ENCODE assay signal across 8 mouse cellular contexts in genomic region chr2:161341368-161341891, GRCm38 (mm10).
DNase-seq lines count a peak whose midpoint lies in the region; ATAC-seq and TF ChIP-seq lines count a peak whose summit lies in the region.

No protein-coding gene starts in this region.

- DNase-seq in cerebellum, adult 11 months = no peak
- DNase-seq in embryo, embryonic 11 days = peak; percentile 81
- DNase-seq in heart, adult 2 months = peak; percentile 47 to 48
- DNase-seq in kidney, adult 11 months = peak; percentile 34
- DNase-seq in neural tube, embryonic 11.5 days (ENCODE audit: low spot score) = peak; percentile 48
- no peak for DNase-seq in MN1 (ENCODE audit: low spot score)

- no peak overlapping the region for H3K27ac ChIP-seq in heart, adult 2 months
- peak overlapping the region; percentile 67 for H3K27ac ChIP-seq in liver, embryonic 12.5 days
- no peak overlapping the region for H3K27ac ChIP-seq in neural tube, embryonic 11.5 days (ENCODE audit: low read depth, low read length)

- H3K36me3 ChIP-seq in heart, adult 2 months (ENCODE audit: control insufficient read depth, insufficient read depth, low read length) = no peaks in the 10 kb centered on the region
- H3K36me3 ChIP-seq in liver, embryonic 12.5 days = no peaks in the 10 kb centered on the region
- no peaks in the 10 kb centered on the region for H3K36me3 ChIP-seq in neural tube, embryonic 11.5 days (ENCODE audit: control insufficient read depth, insufficient read depth, low read length)

- intact Hi-C loops in heart, adult 2 months (cut with DNase I) = no loop called here

- H3K4me2 ChIP-seq in liver, embryonic 12.5 days = peak overlapping the region; percentile 59
- peak overlapping the region; percentile 24 for H3K4me2 ChIP-seq in neural tube, embryonic 11.5 days (ENCODE audit: low read depth)

- no peaks in the 10 kb centered on the region for H3K79me2 ChIP-seq in heart, adult 2 months (replicated peaks; ENCODE audit: control insufficient read depth, insufficient read depth, low read length)

- H3K9me3 ChIP-seq in liver, embryonic 12.5 days (replicated peaks) = no peaks in the 10 kb centered on the region
- no peaks in the 10 kb centered on the region for H3K9me3 ChIP-seq in neural tube, embryonic 11.5 days (ENCODE audit: control insufficient read depth, low read length)

- H3K27me3 ChIP-seq in heart, adult 2 months (ENCODE audit: control insufficient read depth, insufficient read depth, low read length) = no peaks in the 10 kb centered on the region
- H3K27me3 ChIP-seq in liver, embryonic 12.5 days (replicated peaks) = 0 out of 2 replicates have a peak, but pooled peaks cover 4% of the 10 kb centered on the region
- no peaks in the 10 kb centered on the region for H3K27me3 ChIP-seq in neural tube, embryonic 11.5 days (ENCODE audit: control insufficient read depth, insufficient read depth, low read length)

- WGBS in heart, adult 2 months = 2% methylated on average over 11 of the region's 11 CpGs
- 5% methylated on average over 11 of the region's 11 CpGs for WGBS in liver, embryonic 12.5 days (ENCODE audit: insufficient replicate concordance)
- WGBS in neural tube, embryonic 11.5 days = 3% methylated on average over 11 of the region's 11 CpGs

- no peak for TF ChIP-seq EP300 in heart, adult 2 months (IDR thresholded peaks at IDR 0.05; ENCODE audit: insufficient read depth, low read depth, low read length)

- no peak overlapping the region for H3K4me3 ChIP-seq in heart, adult 2 months
- H3K4me3 ChIP-seq in liver, embryonic 12.5 days = peak overlapping the region; percentile 34
- no peak overlapping the region for H3K4me3 ChIP-seq in neural tube, embryonic 11.5 days (ENCODE audit: low read depth, low read length)

- no peak for TF ChIP-seq CTCF in heart, adult 2 months (IDR thresholded peaks at IDR 0.05)

- 0 out of 2 replicates have a peak, but pooled peaks have one; percentile 33 for ATAC-seq in cerebellum, adult (ENCODE audit: insufficient number of reproducible peaks, low FRiP score, low TSS enrichment)
- ATAC-seq in liver, embryonic 12.5 days = peak; percentile 88
- peak; percentile 73 for ATAC-seq in neural tube, embryonic 11.5 days (ENCODE audit: insufficient read depth, low FRiP score, low TSS enrichment)

- H3K4me1 ChIP-seq in heart, adult 2 months (ENCODE audit: control insufficient read depth, insufficient read depth, low read length) = peaks cover 4% of the 10 kb centered on the region; the same call in 1 of the 2 replicates
- H3K4me1 ChIP-seq in liver, embryonic 12.5 days = peaks cover 27% of the 10 kb centered on the region
- H3K4me1 ChIP-seq in neural tube, embryonic 11.5 days (ENCODE audit: control insufficient read depth, insufficient read depth, low read length) = no peaks in the 10 kb centered on the region

- no peak overlapping the region for H3K9ac ChIP-seq in heart, adult 2 months (ENCODE audit: low read depth, low read length)
- H3K9ac ChIP-seq in liver, embryonic 12.5 days = peak overlapping the region; percentile 22; the same call in 1 of the 2 replicates
- no peak overlapping the region for H3K9ac ChIP-seq in neural tube, embryonic 11.5 days (ENCODE audit: low read length)

- TF ChIP-seq POLR2A in heart, adult 2 months (IDR thresholded peaks at IDR 0.05; ENCODE audit: insufficient read depth, low read depth, low read length) = no peak

Comparison
In these comparisons a context has a peak if more than half of its experiments do, and no peak if none do; other contexts are left out.
1. ATAC-seq: peak in every context shown above with its lines; median percentile 88 in liver, embryonic 12.5 days; 73 in neural tube, embryonic 11.5 days; 33 in cerebellum, adult.
2. DNase-seq: peak in embryo, embryonic 11 days (single experiment), heart, adult 2 months (2 of 2), kidney, adult 11 months (single experiment) and neural tube, embryonic 11.5 days (single experiment); none in cerebellum, adult 11 months (single experiment) and MN1 (single experiment).